Mouse (Mus musculus) ovary, adult 18-20 months (tissue): ENCODE data around the gene Nrg3.

Experiments
- DNase-seq: peaks from one replicate; pipeline ENCODE4 v3.0.0; 2022; ENCODE audit warnings: low spot score, mixed read lengths

The Nrg3 gene

GRCm38 (mm10) chr14:38959367-38959766 is 513.5 kb downstream of the Nrg3 start:
- DNase-seq, result no peak

DNA sequence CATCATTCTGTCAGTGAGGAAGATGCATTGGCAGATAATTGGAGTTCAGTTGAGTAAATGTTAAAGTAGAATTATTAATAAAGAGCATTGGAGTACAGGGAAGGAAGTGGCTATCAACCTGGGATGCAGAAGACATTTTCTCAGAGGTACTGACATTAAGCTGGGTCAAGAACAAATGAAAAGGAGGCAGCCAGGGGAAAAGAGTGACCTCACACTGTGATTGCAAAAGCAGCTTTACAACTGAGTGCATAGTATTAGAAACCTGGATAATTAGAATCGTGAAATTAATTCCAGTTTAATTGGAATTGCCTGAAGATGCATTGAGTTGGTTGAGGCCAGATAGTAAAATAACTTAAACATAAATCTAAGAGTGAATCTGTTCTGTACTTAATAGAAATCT is 535.4 kb downstream of the Nrg3 start:
- DNase-seq, result no peak

DNA sequence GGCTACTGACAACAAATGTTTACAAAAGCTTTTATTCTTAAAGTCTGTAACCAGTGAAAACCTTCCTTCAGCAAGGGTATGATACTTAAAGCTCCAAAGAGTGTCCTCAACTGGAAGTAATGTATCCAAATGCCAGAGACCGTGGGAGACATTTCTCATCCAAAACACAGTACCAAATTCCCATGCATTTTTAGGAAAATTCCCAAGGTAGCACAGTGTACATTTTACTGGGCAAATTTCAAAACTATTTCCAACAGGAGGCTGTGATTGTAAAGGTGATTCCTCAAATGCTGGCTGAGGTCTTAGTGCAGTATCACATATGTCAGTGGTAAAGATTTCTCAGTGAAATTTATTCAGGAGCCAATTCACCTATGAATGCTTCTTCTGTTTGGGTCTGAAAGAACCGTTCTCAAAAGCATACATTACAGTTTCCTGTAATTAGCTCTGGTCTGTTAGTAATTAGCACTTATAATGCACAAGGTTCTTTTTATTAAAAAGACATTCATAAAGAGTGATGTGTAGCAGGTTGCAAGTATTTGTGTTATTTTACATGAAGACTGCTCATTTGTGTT is 536.3 kb downstream of the Nrg3 start:
- no peak for DNase-seq

DNA sequence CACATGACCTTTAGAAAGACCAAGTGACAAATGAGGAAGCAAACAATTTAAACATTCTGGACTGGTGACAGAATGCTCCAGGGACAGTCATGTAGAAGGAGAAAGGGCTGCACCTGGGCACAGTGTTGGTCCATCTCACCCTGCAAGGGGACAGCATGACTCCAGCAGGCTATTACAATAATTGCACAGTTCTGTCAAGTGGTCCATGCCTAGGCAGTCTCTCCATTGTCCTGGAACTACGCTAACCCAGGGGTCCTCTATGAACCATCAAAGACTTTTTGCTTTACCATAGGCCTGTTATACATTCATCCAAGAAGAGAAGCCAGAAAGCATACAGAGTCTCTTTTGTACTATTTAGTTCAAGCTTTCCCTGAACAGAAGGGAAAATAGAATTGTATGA is 549.2 kb downstream of the Nrg3 start:
- no peak for DNase-seq

DNA sequence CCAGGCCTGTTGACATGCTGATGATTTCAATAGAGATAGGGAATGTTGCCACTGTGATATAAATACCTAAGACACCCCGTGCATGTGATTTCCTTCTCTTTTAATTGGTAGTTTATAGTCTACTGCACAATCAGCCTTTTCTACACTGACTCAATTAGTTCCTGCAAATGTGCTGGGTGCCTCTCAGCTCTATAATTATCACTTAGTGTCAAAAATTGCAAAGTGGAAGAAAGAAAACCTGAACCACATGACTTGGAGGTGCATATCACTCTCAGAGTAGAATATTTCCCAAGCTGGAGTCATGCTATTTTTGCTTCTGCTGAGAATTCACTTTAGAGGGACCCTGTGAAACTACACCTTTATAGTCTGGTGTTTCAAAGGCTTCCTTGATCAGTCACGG is 552.1 kb downstream of the Nrg3 start:
- DNase-seq, result no peak

DNA sequence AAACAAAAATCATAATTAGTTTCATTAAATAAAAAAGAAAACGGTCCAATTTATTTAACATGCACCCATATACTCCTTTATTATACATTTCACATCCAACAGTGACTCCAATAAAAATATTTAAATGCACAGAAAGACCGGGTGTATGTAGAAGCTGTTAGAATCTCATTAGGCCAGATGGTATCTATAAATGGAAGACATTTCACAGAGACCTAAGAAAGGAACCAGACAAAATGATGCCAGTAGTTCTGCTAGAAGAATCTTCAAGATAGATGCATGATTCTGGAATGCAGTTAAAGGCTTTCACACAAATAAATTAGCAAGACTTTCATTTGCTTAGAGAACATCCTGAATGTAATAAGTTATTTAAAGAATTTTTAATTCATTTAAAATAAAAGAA is 602.3 kb downstream of the Nrg3 start:
- no peak for DNase-seq

DNA sequence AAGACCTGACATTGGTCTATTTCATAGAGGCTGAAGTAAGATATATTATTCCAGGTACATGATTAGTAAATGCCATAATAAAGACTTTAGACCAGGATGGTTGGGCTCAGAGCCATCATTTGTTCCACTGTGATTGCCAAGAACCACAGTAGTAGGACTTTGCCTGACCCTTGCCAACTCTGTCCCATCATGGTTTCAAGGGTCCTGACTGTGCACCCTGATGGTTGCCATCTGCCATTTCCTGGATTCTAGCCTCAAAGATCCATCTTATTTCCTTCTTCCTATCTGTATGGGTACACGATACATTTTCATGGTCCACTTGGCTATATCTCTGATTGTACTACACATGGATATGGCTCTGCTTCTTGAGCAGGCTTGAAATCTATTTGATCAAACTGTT is 625.3 kb downstream of the Nrg3 start:
- DNase-seq, result no peak

DNA sequence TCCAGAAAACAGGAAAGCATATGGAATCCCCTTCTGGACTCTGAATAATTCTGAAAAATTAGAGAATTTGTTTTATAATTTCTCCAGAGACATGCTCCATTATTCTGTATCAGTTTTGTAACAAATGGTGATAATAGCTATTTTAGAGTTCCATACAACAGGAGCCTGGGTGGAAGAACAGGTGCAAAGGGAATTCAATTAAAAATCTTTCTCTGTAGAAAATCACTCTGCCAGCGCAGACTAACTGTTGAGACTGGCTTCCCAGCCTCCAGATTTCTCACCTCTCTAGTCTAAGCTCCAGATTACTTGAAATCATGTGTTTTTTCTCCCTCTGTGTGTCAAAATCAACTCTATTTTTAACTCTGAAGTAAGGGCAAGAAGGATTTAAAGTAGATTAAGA is 625.8 kb downstream of the Nrg3 start:
- DNase-seq, result no peak

DNA sequence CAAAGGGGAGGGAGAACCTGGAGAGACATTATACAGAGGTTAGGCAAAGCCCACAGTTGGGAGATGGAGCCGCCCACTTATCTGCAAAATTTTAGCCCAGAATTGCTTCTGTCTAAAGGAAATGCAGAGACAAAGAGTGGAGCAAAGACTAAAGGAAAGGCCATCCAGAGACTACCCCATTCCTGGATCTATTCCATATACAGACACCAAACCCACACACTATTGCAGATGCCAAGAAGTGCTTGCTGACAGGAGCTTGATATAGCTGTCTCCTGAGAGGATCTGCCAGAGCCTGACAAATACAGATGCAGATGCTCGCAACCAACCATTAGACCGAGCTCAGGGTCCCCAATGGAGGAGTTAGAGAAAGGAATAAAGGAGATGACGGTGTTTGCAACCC is 637.9 kb downstream of the Nrg3 start:
- DNase-seq, result no peak

DNA sequence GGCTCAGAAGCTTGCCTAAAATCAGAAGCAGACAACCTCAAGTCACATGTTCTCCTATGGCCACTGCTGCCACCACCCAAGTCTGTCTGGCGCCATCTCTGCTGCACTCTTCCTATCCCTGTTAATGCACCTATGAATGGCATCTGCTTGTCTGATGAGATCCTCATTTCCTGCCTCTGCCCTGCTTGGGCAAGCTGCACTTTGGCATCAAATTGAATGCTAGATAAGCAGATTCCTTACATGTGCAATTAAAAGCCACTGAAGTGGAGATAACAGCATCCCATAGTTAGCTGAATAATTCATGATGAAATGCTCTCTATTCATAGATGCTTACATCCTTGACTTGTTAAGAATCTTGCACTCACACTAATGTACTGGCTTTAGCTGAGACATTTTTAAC is 648.0 kb downstream of the Nrg3 start:
- no peak for DNase-seq

- DNase-seq, result no peak
Observed at GRCm38 (mm10) chr14:38797027-38797426, 675.9 kb downstream of the Nrg3 start.

GRCm38 (mm10) chr14:38775291-38776116 is 697.4 kb downstream of the Nrg3 start:
- no peak for DNase-seq

DNA sequence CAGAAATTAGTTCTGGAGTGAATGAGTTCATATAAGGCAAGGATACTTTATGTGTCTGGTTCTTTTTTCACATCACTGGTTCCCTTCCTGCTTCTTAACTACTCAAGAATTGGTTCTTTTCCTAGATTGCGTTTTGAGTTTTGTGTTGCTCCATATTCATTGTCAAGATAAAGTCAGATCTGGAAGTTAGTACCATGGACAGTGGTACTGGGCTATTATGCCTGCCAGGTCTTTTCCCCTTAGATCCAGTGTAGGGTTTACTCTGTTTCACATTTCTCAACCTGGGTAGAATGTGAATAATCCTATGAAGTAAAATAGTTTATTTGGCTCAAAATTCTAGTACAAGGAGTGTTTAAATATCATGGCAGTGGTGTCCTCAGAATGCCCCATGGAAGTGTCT is 698.1 kb downstream of the Nrg3 start:
- no peak for DNase-seq

DNA sequence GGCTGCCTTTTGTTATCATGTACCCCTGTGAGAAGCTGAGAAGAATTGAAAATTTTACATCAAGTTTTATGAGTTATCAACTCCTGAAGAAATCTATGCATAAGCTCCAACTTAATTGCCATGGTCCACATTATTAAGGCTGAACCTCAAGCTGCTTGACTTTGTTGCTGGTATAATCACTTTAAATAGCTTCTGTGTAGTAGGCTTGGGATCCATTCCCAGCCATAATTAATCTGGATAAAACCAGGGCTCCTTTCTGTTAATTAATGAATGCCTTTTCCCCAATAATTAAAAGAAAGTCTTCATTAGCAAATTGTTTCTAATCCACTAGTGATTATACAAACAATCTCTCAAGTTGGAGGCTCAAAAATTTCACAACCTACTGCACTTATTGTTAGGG is 742.4 kb downstream of the Nrg3 start:
- DNase-seq, result no peak

DNA sequence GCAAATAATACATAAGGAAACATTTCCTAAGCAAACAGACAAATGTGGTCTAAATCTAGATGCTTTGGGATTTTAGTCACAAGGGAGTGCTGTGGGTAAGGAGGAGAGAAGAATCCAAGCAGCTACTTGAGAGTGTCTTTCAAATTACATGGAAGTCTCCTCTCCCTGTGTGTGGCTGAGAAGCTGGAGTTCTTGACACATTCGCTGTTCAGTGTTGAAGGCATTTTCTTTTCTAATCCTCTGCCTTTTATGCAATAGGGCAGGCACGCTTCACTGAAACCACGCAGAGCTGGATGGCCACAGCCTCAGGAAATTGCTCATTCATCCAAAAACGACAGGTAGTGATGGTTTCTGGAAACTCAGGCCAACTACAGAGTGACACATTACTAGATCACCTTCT is 769.0 kb downstream of the Nrg3 start:
- DNase-seq, result no peak

DNA sequence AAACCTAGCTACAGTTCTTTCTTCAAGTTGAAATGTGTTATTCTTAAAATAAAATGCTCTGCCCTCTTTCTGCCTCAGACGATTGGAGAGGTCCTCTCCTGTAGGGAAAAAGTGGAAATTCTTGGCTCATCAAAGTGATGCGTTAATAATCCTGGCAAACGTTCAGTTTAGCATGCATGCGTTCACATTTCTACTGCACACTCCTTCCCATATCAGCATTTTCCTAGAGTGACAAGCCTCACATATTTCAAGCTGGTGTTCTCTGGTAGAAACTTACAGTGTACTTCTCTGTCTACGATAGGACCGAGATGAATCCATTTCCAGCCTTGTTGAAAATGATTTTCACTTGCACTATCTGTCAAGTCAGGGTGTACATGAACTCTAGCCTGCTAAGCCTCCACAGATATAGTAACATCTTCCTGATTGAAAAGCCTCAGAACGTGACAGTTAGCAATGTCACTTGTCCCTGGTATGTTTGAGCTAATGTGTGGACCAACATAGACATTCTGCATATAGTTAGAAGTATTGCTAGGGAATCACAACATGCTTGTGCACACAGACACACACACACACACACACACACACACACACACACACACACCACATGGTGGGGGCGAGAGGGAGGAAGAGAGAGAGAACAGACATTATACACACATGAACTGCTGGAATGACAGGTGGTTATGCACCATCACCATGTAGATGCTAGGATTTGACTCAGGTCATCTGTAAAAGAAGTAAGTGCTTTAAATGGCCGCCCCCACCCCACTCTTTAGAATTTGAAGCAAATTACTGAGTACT is 770.1 kb downstream of the Nrg3 start:
- no peak for DNase-seq

DNA sequence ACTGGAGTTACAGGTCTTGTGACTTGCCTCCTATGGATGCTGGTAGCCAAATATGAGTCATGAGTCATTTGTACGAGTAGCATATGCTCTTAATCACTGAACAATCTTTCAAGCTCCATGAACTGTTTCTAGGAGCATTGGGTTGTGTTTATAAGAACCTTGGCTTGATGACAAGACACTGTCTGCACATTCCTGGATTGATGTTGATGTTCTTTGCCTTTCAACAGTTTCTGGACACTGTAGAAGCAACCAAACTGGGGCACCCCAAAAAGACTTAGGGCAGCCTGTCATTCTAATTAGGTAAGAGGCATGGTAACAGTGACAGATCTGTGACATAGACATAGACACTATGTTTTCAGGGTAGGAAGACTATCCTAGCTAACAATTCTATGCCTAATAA is 771.5 kb downstream of the Nrg3 start:
- DNase-seq, result no peak

DNA sequence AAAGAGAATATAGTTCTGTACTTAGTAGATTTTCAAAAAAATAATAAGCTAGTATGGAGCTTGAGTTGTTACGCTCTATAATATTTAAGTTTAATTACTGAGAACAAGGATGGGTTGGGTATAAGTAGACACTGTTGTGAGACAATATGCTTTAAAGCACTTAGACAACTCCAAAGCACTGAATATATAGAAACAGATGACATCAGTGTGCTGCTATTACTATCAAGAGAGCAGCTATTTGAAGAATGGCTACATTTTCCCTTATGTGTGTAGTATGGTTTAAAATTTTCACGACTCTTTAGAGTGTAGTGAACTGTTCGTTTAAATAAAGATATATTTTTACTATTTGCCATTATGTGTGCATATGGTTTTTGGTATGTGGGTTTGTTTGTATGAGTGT is 771.9 kb downstream of the Nrg3 start:
- DNase-seq, result no peak

- DNase-seq, result no peak
Observed at GRCm38 (mm10) chr14:38659973-38660372, 812.9 kb downstream of the Nrg3 start.

GRCm38 (mm10) chr14:38637070-38637469 is 835.8 kb downstream of the Nrg3 start:
- no peak for DNase-seq

GRCm38 (mm10) chr14:38630114-38630513 is 842.8 kb downstream of the Nrg3 start:
- DNase-seq, result no peak

DNA sequence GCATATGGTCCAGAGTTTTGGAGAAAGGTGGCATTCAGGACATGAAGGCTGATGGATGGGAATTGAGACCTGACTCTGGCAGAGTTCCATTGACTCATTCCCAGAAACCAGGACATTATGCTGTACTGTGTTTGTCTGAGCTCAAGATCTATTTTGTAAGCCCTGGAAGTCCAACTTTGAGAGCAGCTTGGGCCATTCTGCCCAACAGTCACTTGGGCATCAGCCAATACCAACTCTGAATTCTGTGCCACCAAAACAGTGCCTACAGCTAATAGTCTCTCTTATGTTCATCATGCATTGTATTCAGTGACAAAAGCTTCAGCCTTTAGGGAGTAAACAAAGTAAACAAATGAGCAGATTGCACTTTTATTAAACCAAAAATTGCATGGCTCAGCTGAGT is 843.2 kb downstream of the Nrg3 start:
- DNase-seq, result no peak
